Mouse (Mus musculus) monocyte, adult 59 days (primary cell): ENCODE results near the gene Csn3. TPM values are rescaled to one million over a fixed set of nuclear protein-coding genes. Genes with fewer than 3 reads are reported as not detected.

Experiments
- total RNA-seq, 2 experiments: library from RNA; stranded (reverse); gene quantifications; one replicate each; pipeline ENCODE4 v1.2.4; 2023

Csn3 gene
- total RNA-seq: not detected

GRCm38 (mm10) chr5:87925372-87925771 is at the start of gene Csn3:
Gene Csn3 (plus strand): TSS chr5:87925579.

GRCm38 (mm10) chr5:87884729-87885128 is 40.6 kb upstream of the Csn3 start, which contains the start of gene Odam:
Gene Odam (plus strand): TSS chr5:87885029.

GRCm38 (mm10) chr5:87969201-87969600 is 43.8 kb downstream of the Csn3 start, which contains the start of the genes 2310003L06Rik and Gm28434:
Gene 2310003L06Rik (plus strand): TSS chr5:87969459.
Gene Gm28434 (plus strand): TSS chr5:87969517.

GRCm38 (mm10) chr5:87979139-87979538 is 53.8 kb downstream of the Csn3 start, which contains the start of gene Cabs1:
Gene Cabs1 (plus strand): TSS chr5:87979439.

Other genes starting within 250 kb of the Csn3 start
- not detected for gene Csn2, start 225.9 kb upstream of the Csn3 start, total RNA-seq
- not detected for gene Csn1s2a, start 151.0 kb upstream of the Csn3 start, total RNA-seq
- gene Csn1s2b, start 117.5 kb upstream of the Csn3 start, total RNA-seq: not detected
- gene Prr27, start 99.9 kb upstream of the Csn3 start, total RNA-seq: not detected
- gene Odam, start 40.5 kb upstream of the Csn3 start, total RNA-seq: not detected
- gene 2310003L06Rik, start 43.9 kb downstream of the Csn3 start, total RNA-seq: not detected
- not detected for gene Gm28434, start 43.9 kb downstream of the Csn3 start, total RNA-seq
- not detected for gene Cabs1, start 53.9 kb downstream of the Csn3 start, total RNA-seq
- gene Smr3a, start 77.0 kb downstream of the Csn3 start, total RNA-seq: not detected
- gene Smr2, start 161.0 kb downstream of the Csn3 start, total RNA-seq: not detected
- not detected for gene Gm11116, start 186.0 kb downstream of the Csn3 start, total RNA-seq
- gene Gm11115, start 228.5 kb downstream of the Csn3 start, total RNA-seq: not detected